Comparison of ENCODE assay signal across 22 mouse cellular contexts in the genomic region with DNA sequence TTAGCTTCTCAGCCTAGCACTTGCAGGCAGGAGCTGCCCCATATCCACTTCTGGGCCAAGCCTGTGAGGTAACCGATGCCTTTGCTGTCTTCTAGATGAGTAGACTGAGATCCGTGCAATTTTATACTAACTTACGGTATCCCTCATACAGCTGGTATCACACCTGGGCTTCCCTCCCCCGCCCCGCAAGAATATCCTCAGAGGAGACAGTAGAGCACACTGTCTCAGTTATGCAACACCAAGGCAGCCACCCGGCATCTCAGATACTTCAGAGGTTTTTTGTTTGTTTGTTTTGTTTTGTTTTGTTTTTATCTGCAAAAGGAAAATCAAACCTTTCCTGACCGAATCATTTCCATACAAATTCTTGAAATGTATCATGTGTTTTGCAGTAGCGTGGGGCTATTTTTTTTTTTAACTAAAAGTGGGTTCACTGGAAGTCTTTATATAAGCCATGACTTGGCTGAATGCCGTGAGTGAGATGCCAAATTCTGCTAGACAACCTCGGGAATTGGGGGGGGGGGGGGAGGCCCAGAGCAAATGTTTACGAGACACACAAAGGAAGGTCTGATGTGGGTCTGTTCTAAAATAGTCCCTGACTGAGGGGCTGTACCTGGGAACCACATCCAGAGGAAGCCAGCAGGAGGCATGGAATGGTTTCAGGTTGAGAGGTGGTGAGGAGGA. TPM values are rescaled to one million over a fixed set of nuclear protein-coding genes. Genes with fewer than 3 reads are reported as not detected.
DNase-seq lines count a peak whose midpoint lies in the region; ATAC-seq and TF ChIP-seq lines count a peak whose summit lies in the region.
"Had no signal": no experiment of that assay in that cellular context is flagged by ENCODE, and none has a peak within 500 bp of the region (broad histone marks: within the 10 kb centered on the region; RNA-seq: fewer than 3 reads in every experiment).

No protein-coding gene starts in this region.

- H3K36me3 ChIP-seq in limb, embryonic 13.5 days = no peaks in the 10 kb centered on the region
- H3K36me3 ChIP-seq: forebrain, embryonic 12.5 days; heart, embryonic 15.5 days; hindbrain, embryonic 13.5 days had no signal

- no peak for TF ChIP-seq POLR2A in brain, embryonic 14.5 days (IDR thresholded peaks at IDR 0.05; ENCODE audit: borderline replicate concordance, extremely low read depth, insufficient read depth, insufficient read length, poor library complexity, severe bottlenecking)

- H3K27me3 ChIP-seq in limb, embryonic 13.5 days = no peaks in the 10 kb centered on the region
- H3K27me3 ChIP-seq: CH12.LX; forebrain, embryonic 12.5 days; heart, embryonic 15.5 days; hindbrain, embryonic 13.5 days had no signal

- peak overlapping the region; percentile 81 for H3K27ac ChIP-seq in limb, embryonic 13.5 days
- H3K27ac ChIP-seq: forebrain, embryonic 12.5 days; heart, embryonic 15.5 days; hindbrain, embryonic 13.5 days; hindbrain, postnatal 0 days had no signal

- 0 out of 2 replicates have a peak overlapping the region, but pooled peaks have one; percentile 1 for H3K4me2 ChIP-seq in limb, embryonic 13.5 days (replicated peaks)
- H3K4me2 ChIP-seq: forebrain, embryonic 12.5 days; heart, embryonic 11.5 days; heart, embryonic 15.5 days; hindbrain, embryonic 13.5 days had no signal

- TF ChIP-seq CTCF in brain, embryonic 14.5 days (IDR thresholded peaks at IDR 0.05; ENCODE audit: borderline replicate concordance, extremely low read depth, insufficient read depth, insufficient read length) = no peak

- no peaks in the 10 kb centered on the region for H3K9me3 ChIP-seq in limb, embryonic 13.5 days
- H3K9me3 ChIP-seq: forebrain, embryonic 12.5 days; heart, embryonic 15.5 days; hindbrain, embryonic 13.5 days had no signal

- ATAC-seq in frontal cortex, adult (ENCODE audit: low TSS enrichment) = peak; percentile 55
- ATAC-seq in limb, embryonic 13.5 days (ENCODE audit: low FRiP score, low read depth) = peak; percentile 43
- ATAC-seq: hindbrain, postnatal 0 days had no signal

- H3K9ac ChIP-seq in limb, embryonic 13.5 days = no peak overlapping the region
- H3K9ac ChIP-seq: forebrain, embryonic 12.5 days; heart, embryonic 15.5 days; hindbrain, embryonic 13.5 days had no signal

- no peak overlapping the region for H3K4me3 ChIP-seq in limb, embryonic 13.5 days
- H3K4me3 ChIP-seq: forebrain, embryonic 12.5 days; heart, embryonic 15.5 days; hindbrain, embryonic 13.5 days had no signal

- 61% methylated on average over 11 of the region's 11 CpGs for WGBS in limb, embryonic 13.5 days

- no peak for DNase-seq in frontal cortex, postnatal 25 days (ENCODE audit: low spot score in 2 of 2)
- peak; percentile 61 for DNase-seq in NIH3T3 (ENCODE audit: low read depth)
- peak; percentile 68 for DNase-seq in brain, embryonic 14.5 days (ENCODE audit: low read depth)
- DNase-seq in retina, postnatal 1 day = no peak
- DNase-seq in testis, postnatal 10 days (ENCODE audit: low spot score) = no peak
- no peak for DNase-seq in thymus, postnatal 10 days (ENCODE audit: low spot score in 2 of 2)
- DNase-seq: adrenal gland, adult 2 months; adrenal gland, postnatal 25 days; cerebellum, adult 11 months; cerebellum, adult 8-10 months; cerebellum, postnatal 25 days; gastrocnemius, postnatal 10 days; heart, adult 18-20 months; heart, postnatal 14 days had no signal

- H3K4me1 ChIP-seq in limb, embryonic 13.5 days = peaks cover 57% of the 10 kb centered on the region

RNA-seq across cellular contexts. Expression of a gene that starts 54.8 kb away (rescaled TPM):
- 20.2 and 22.7 TPM in 2 replicates for polyA plus RNA-seq in brain, embryonic 14.5 days (2012; rRNA removed)
- 12.9 TPM in 2 replicates for polyA plus RNA-seq in limb, embryonic 13.5 days (2015; fragmentation: Nextera tagmentation; extraction: Ambion mirVana)

RNA-seq across cellular contexts. Expression of a gene that starts 54.9 kb away (rescaled TPM):
- polyA plus RNA-seq in brain, embryonic 14.5 days (2012; rRNA removed) = 79.6 and 97.9 TPM in 2 replicates
- polyA plus RNA-seq in limb, embryonic 13.5 days (2015; fragmentation: Nextera tagmentation; extraction: Ambion mirVana) = 4.6 and 5.3 TPM in 2 replicates

Comparison
In these comparisons a context has a peak if more than half of its experiments do, and no peak if none do; other contexts are left out.
1. DNase-seq: peak in NIH3T3 (single experiment) and brain, embryonic 14.5 days (single experiment); none in frontal cortex, postnatal 25 days (0 of 2), retina, postnatal 1 day (single experiment), testis, postnatal 10 days (single experiment) and thymus, postnatal 10 days (0 of 2).
2. RNA of a gene that starts 54.9 kb away (polyA plus RNA-seq): 79.6 to 97.9 TPM in brain, embryonic 14.5 days; 4.6 to 5.3 TPM in limb, embryonic 13.5 days; every median in the first group is over 10 times any median in the second.